Mouse (Mus musculus): Measurements from ENCODE around the gene Shroom1.

The Shroom1 gene

DNA sequence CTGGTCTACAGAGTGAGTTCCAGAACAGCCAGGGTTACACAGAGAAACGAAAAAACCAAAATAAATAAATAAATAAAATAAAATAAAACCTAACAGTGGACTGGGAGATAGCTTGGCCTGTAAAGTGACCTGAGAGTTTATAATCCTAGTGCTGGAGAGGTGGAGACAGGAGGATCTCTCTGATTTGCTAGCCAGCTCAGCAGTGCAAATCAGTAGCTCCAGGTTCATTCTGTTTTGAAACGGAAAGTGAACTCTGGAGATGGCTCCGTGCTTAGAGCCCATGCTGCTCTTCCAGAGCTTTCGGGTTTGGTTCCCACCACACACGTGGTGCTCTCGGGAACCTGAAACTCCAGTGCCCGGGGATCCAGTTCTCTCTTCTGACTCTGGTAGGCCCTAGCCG lies 9.0 kb upstream of the Shroom1 start:
- DNase-seq = no peak

DNA sequence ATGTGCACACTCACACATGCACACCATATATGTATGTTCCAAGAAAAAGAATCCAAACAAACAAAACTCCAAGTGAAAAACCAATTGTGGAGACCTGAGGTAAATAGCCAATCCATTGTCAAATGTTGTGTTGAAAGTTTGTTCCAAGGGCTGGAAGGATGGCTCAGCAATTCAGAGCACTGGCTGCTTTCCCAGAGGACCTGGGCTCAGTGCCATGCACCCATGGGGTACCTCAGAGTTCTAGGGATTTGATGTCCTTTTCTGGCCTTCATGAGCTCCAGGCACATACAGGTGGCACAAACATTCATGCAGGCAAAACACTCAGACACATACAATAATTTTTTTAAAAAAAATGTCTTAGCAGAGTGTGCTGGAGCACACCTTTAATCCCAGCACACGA lies 8.5 kb upstream of the Shroom1 start:
- no peak for DNase-seq

GRCm38 (mm10) chr11:53450070-53450705 lies 6.8 kb upstream of the Shroom1 start:
- peak in 1 of 2 experiments; percentile 11 for DNase-seq

DNA sequence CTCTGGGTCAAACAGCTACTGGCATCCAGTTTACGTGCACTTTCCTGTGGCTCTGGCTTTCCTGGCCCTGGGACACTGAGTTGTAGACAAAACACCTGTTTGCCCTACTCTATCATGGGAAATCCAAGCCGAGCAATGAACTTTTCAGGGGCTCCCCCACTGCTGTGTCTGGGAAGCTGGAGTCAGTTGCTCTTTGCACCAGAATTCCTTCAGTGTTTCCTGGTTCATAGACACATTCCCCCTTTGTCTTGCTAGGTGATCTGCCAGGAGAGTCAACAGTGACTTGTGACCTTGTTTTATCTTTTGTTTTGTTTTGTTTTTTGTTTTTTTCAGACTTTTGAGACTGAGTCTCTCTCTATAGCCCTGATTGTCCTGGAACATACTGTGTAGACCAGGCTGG lies 5.6 kb upstream of the Shroom1 start:
- no peak for DNase-seq

DNA sequence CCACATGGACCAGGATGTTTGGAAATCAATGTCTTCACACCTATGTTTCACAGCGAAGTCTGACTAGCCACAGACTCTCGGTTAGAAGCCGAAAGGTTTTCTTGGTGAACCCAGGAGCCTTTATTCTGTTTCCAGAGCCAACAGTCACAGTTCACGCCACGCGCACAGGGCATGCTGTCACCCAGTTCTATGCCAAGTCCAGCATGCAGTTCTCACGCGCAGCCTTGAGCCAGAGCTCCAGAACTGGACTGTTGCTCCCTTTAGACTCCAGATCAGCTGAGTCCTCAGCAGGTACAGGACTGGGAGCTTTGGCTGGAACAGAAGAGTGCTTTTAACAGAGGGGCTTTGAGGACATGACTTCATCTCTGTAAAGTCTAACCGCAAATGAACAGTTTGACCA lies 4.6 kb upstream of the Shroom1 start:
- no peak for DNase-seq

- no peak for DNase-seq
These were observed 4.0 kb upstream of the Shroom1 start for GRCm38 (mm10) chr11:53453031-53453430.

- DNase-seq = peak; percentile 27 to 55
These were observed 458 bp downstream of the Shroom1 start for GRCm38 (mm10) chr11:53457372-53457954.

DNA sequence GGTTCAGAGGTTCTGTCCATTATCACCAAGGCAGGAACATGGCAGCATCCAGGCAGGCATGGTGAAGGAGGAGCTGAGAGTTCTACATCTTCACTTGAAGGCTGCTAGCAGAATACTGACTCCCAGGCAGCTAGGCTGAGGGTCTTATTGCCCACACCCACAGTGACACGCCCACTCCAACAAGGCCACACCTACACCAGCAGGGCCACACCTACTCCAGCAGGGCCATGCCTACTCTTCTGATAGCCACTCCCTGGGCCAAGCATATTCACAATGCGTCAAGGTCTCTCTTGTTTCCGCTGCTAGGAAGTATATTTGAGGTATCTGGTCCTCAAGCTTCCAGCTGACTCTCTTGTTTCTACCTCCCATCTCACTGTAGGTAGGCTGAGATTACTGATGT lies 2.0 kb downstream of the Shroom1 start:
- no peak for DNase-seq

DNA sequence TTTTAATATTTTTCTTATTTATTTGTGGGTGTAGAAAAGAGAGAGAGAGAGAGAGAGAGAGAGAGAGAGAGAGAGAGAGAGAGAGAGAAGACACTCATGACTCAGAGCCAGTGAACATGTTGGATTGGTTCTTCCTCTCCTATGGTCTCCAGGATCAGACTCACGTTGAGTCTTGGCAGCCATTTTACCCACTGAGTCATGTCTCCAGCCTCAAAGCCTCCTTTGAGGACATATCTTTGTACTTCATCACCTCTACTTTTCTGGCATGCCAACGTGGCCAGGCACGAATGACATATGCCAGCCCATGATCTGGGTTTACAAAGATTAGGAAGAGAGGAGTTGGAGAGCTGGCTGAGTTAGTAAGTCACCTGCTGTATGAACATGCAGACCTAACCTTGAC lies 3.2 kb downstream of the Shroom1 start:
- no peak for DNase-seq

DNA sequence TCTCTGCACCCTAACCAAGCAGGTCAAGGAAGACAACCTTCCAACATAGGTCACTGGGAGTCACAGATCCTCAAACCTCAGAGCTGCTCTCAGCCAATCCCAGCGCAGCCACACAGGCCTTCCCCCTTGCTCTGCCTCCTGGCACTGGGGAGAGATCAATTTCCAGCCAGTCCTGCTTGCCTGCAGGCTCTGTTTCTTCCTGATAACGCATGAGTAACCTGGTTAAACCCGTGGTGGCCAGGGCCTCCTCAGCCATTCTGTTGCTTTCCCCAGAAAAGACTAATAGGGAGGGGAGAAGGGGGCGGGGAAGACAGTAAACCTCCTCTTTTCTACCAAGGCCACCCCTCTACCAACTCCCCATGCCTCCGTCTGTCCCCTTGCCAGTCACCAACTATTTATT lies 4.7 kb downstream of the Shroom1 start:
- DNase-seq = no peak

DNA sequence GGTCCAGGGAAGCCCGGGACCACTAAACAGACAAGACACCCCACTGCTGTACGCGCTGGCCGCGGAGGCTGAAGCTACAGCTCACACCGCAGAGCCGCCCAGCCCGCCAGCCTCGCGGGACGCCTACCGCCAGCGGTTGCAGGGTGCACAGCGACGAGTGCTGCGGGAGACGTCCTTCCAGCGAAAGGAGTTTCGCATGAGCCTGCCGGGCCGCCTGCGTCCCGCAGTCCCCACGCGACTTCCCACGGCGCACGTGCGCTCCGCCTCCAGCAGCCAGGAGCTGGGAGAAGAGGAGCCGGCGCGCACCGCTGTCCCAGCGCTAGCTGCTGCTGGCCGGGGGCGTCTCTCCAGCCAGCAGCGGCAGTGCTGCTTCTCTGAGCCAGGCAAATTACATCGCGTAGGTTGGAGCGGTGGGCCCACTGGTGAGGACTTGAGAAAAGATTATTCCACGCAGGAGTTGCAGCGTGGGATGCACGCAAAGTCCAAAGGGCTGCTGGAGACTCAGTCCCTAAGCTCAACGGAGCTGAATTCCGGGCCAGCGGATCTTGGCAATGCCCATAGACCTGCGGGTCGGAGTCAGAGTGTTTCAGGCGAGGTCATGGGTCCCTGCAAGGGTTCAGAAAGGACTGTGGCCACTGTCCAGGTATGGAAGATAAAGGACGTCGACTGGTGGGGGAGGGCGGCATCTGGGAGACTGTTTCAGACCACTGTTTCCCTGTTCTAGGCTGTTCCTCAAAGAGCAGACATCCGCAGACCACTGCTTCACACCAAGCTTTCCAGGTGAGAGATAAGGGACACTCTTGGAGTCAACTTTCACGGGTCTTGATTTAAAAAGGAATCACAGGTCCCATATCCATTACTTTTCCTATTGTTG lies 6.8 kb downstream of the Shroom1 start:
- DNase-seq = peak; percentile 48 to 54

DNA sequence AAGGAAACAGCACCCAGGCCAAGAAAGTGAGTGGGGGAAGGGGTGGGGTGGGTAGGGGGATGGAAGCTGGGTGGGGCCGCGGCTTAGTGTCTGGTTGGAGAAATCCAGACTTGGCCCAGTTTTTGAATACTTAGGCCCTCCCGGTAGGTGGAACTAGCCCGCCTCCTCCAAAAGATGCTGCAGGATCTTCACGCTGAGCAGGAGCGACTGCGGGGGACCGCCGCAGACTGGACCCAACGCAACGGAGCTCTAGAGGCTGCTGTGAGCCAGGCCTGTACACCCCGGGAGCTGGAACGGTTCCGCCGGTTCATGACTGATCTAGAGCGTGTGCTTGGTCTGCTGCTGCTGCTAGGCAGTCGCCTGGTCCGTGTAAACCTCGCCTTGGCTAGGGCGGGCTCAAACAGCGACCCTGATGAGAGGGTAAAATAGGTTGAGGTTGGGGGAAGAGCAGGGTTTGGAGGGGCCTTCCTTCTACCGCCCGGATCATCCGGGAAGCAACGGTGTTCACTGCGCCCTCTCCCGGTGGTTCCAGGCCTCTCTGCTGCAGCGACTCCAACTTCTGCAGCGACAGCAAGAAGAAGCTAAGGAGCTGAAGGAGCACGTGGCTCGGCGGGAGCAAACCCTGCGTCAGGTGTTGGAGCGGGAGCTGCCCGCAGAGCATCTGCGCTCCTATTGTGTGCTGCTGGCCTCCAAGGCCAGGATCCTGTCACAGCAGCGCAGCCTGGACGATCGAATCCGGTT lies 9.4 kb downstream of the Shroom1 start:
- peak; percentile 91 to 92 for DNase-seq

GRCm38 (mm10) chr11:53469294-53469967 lies 12.4 kb downstream of the Shroom1 start:
- no peak for DNase-seq

DNA sequence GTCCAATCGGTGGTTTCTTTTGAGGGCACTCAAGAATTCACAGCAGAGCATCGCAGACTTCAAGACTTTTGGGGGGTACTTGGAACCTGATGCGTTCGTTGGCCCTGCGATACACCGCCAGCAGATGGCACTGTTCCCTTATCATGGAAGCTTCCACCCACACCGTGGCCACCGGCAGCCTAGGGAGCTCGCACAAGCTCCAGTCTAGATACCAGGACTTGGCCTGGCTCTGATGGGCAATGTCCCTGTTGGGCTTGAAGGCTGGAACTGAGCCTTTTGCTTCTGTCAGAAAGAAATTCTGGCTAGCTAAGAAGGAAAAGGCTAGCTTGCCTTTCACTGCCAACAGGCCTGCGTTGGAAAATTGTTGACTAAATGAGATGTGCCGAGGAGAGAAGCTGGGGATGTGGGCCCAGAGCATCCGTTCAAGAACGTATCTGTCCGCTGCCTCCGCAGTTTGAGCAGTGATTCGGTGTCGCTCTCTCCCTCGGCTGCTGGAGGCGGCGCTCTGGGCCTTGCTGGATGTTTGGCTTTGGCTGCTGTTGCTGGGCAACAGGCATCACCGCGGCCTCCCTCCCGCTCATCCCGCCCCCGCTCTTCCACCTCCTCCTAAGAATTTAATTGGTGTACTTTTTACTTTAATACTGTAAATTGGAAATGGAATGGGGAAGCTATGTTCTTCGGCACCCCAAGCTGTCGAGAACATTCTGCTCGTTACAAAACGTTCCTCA lies 13.1 kb downstream of the Shroom1 start, which contains the start of gene Gm9837:
Gene Gm9837, minus strand, starts transcription at position 512 of the 728 bp plus-strand sequence.
- peak; percentile 95 for DNase-seq

DNA sequence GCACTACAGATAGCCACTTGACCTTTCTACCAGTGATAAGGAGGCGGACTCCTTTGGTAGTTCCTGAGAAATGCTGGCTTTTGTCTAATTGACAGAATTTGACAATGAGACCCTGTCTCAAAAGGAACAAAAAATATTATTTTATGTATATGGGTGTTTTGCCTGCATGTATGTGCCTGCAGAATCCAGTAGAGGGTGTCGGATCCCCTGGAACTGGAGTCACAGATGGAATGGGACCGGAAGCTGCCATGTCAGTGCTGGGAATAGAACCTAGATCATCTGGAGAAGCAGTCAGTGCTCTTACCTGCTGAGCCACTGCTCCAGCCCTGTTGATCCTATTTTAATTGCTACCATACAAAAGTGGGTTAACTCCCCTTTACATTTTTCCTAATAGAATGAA lies 15.7 kb downstream of the Shroom1 start:
- no peak for DNase-seq

- no peak for DNase-seq
These were observed 18.6 kb downstream of the Shroom1 start for GRCm38 (mm10) chr11:53475620-53476019.

- DNase-seq = no peak
These were observed 20.8 kb downstream of the Shroom1 start for GRCm38 (mm10) chr11:53477833-53478232.

DNA sequence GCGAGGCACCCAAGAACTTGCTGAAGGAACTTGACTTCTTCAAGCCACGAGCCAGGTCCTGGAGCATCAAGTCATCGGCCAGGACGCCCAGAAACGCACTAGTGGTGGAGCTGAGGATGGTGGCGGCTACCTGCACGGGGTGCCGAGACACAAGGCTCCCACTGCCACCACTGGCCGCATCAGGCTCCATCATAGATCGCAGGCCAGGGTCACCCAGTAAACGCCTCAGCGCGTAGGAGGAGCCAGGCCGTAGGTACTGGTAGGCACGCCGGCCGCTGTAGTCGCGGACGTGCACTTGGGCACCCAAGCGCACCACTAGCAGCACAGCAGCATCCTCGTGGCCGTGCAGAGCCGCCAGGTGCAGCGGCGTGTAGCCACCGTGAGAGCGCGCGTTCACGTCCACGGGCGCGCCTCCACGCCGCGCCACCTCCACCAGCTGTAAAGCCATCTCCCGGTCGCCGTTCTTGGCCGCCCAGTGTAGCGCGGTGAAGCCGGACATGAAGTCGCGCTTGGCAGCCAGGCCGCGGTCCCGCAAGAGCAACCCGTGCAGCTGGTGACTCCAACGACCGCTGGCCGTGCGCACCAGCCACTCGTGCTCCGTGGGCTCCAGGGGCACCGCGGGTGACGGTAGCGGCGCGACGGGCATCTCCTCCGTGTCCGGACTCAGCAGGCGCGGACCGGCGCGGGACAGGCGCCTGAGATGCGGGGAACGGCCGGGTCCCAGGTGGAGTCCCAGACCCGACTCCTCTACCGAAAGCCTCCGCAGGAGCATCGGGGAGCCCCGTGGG lies 21.6 kb downstream of the Shroom1 start:
- peak; percentile 33 to 54 for DNase-seq

GRCm38 (mm10) chr11:53479171-53479782 lies 22.3 kb downstream of the Shroom1 start:
- peak; percentile 20 to 44 for DNase-seq

DNA sequence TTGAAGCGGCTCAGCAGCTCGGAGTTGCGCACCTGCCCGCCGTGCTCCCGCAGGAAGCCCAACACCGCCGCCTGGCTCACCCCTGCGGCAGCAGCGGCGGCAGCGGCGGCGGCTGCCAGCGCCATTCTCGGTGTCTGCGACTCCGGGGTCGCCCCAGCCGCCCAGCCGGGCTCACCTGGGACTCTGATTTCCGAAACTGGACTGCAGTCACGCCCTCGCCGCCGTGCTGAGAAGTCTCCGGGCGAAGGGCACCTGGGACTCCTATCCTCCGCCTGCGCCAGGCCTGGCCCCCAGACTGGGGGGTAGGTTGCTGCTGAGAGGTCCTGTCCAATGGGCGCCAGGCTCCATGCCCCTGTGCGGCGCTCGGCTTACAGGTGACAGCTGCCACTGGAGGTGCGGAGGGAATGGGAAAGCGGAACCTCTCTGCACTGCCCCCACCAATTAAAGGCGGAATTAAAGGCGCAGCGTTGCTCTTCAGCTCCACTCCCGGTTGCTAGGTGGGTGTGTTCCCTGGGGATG lies 22.8 kb downstream of the Shroom1 start, which contains the start of the genes Gm9945 and Sowaha:
Gene Gm9945, plus strand, starts transcription at position 384 of the 519 bp plus-strand sequence.
Gene Sowaha, minus strand, starts transcription at position 492 of the 519 bp plus-strand sequence.
- DNase-seq = peak; percentile 47 to 68
